Mouse (Mus musculus) erythroblast, embryonic 14.5 days (primary cell): ENCODE measurements around the gene Ube2d2b. TPM values are rescaled to one million over a fixed set of nuclear protein-coding genes. Genes with fewer than 3 reads are reported as not detected.

ENCODE experiments used
- H3K27me3 ChIP-seq: 2 replicates; pipeline ENCODE4 v1.6.1; 2012; ENCODE audit warnings: inconsistent platforms; ENCODE audit not compliant: control insufficient read depth
- H3K36me3 ChIP-seq: 2 replicates; pipeline ENCODE4 v1.6.1; 2012; ENCODE audit warnings: mild to moderate bottlenecking, inconsistent platforms; ENCODE audit not compliant: control insufficient read depth
- H3K4me1 ChIP-seq: 2 replicates; pipeline ENCODE4 v1.6.1; 2012; ENCODE audit warnings: inconsistent platforms; ENCODE audit not compliant: control insufficient read depth
- H3K4me3 ChIP-seq: replicated peaks from 2 replicates; pipeline ENCODE3; 2012; ENCODE audit warnings: moderate library complexity, mild to moderate bottlenecking, inconsistent platforms
- H3K9me3 ChIP-seq: 2 replicates; pipeline ENCODE4 v1.6.1; 2012; ENCODE audit warnings: low read length, inconsistent platforms, mixed read lengths; ENCODE audit not compliant: control insufficient read depth
- GATA1 ChIP-seq: IDR thresholded peaks from 2 replicates; pipeline ENCODE4 v1.6.1; 2012; ENCODE audit warnings: low read length, inconsistent platforms, mixed read lengths
- TAL1 ChIP-seq: IDR thresholded peaks from 3 replicates; pipeline ENCODE4 v1.6.1; 2012; ENCODE audit warnings: low read length, inconsistent platforms, mixed read lengths
- polyA plus RNA-seq: library from polyadenylated mRNA; stranded (reverse); fragments of >175 nt; gene quantifications from 2 replicates; pipeline ENCODE4 v1.2.3, GENCODE M21; 2012

Ube2d2b gene
- polyA plus RNA-seq: not detected in 2 replicates

DNA sequence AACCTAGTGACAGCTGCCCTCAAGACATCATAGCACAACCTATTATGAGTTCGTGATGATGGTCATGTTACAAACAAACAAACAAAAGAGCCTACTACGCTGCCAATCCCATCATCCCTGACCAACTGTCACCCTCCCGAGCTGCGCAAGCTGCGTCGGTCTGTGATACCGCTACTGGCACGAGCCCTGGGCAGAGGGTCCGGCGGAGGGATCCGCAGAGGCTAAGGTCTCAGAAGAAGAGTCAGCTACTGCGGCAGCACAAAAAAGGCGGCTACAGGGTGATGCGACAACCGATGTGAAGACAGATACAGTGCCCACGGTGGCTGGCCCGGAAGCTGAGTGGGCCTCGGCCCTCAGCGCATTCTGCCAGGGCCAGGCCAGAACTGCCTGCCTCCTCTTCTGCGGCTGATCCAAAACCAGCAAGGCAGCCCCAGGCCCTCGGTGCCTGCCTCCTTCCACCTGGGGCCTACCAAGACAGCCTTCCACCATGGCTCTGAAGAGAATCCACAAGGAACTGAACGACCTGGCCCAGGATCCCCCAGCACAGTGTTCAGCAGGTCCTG, at the start of gene Ube2d2b:
TSS of gene Ube2d2b (plus strand) at position 102 of the 563 bp plus-strand sequence.
- peaks cover 2% of the 10 kb centered on the region; the same call in 1 of the 2 replicates for H3K9me3 ChIP-seq
- H3K27me3 ChIP-seq: no peaks in the 10 kb centered on the region
- H3K4me3 ChIP-seq: no peak within 1 kb of the TSS
- H3K4me1 ChIP-seq: peaks cover 13% of the 10 kb centered on the region
- TF ChIP-seq GATA1 (no peak), TAL1 (no peak)
- peaks cover 65% of the 10 kb centered on the region for H3K36me3 ChIP-seq

DNA sequence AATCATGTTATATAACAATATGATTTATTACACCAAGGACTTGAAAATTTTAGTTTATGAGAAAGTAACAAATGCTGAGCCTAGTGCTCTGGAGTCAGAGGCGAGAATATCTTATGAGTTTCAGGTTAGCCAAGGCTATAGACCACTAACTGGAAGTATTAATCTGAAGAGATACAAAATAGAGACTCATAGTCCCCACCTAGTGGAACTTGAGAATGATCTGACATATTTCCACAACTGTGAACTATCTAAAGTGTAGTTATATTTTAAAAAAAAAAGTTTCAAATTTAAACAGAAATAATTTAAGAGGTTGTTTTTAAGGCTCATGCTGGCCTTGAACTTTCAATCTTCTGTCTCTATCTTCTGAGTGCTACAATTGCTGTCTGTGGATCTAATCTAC, 47.5 kb upstream of the Ube2d2b start:
- Histone ChIP-seq H3K9me3 (no peaks in the 10 kb centered on the region), H3K4me3 (no peak overlapping the region)

DNA sequence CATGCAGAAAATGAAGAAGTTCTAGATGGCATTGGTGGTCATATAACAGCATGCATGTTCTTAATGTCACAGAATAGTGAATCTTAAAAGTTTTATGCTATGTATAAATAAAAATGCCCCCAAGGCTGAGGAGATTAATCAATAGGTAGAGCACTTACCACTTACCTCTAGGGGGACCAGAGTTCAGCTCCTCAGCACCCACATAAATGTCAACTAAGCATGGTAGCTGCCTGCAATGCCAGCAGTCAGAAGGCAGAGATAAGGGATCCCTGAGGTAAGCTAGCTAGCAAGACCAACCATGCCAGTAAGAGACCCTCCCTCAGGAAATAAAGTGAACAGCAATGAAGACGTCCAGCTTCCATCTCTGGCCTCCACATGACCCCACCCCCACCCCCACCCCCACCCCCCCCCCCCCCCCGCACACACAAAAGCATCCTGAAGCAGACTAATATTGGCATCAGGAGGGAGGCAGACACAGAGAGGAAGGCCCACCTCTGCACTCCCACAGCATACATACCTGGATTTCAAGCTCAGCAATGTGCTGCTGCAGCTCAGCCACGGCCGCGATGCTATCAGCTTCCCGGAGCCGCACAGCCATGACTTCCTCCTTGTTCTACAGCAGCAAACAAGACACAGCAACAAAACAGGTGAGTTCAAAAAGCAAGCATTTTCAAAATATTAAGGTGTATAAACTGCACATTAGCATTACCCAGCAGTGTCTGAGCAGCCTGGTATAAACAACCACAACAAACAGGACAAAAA, 42.0 kb upstream of the Ube2d2b start:
- Histone ChIP-seq H3K4me1 (peaks cover 7% of the 10 kb centered on the region), H3K36me3 (peaks cover 93% of the 10 kb centered on the region), H3K9me3 (no peaks in the 10 kb centered on the region), H3K4me3 (no peak overlapping the region), H3K27me3 (no peaks in the 10 kb centered on the region)
- TF ChIP-seq TAL1 (no peak), GATA1 (no peak)

More for the DNA sequence above, 47.5 kb upstream of the Ube2d2b start:
- peaks cover 99% of the 10 kb centered on the region for H3K36me3 ChIP-seq
- no peaks in the 10 kb centered on the region for H3K4me1 ChIP-seq
- TF ChIP-seq TAL1 (no peak), GATA1 (no peak)
- H3K27me3 ChIP-seq: no peaks in the 10 kb centered on the region

DNA sequence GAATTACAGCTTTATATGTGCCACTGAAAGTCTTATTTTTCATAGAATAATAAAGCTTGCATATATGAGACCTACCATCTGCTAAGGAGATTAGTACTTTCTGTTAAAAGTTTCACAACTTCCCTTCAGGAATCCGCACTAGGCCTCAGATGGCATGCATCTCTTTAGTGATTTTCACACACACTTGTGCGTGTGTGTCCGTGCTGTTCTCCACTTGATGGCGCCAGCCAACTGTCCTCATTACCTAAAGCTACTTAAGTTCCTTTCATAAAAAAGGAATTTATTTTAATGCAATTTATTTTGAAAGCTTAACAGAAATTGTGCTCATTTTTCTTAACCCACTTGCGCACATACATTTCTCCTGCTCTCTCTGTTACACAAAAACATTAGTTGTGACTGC, 40.4 kb upstream of the Ube2d2b start:
- no peaks in the 10 kb centered on the region for H3K9me3 ChIP-seq
- no peaks in the 10 kb centered on the region for H3K27me3 ChIP-seq
- no peak overlapping the region for H3K4me3 ChIP-seq
- peaks cover 14% of the 10 kb centered on the region for H3K4me1 ChIP-seq
- TF ChIP-seq TAL1: no peak
- no peak for TF ChIP-seq GATA1
- peaks cover 93% of the 10 kb centered on the region for H3K36me3 ChIP-seq

DNA sequence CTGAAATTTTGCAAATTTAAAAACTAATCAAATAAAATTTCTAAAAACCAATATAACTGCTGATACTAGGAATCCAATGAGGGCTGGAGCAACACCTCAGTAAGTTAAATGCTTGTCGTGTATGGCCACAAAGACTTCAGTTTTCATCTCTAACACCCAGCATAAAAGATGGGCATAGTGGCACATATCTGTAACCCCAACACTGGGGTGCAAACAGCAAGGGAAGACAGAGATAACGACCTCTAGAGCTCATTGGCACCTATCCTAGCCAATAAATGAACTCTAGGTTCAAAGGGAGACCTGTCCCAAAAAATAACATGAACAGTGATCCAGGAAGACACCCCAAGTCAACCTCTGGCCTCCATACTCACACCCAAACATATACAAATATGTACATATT, 37.9 kb upstream of the Ube2d2b start:
- H3K36me3 ChIP-seq: peaks cover 94% of the 10 kb centered on the region
- H3K4me3 ChIP-seq: no peak overlapping the region
- H3K9me3 ChIP-seq: no peaks in the 10 kb centered on the region
- H3K4me1 ChIP-seq: peaks cover 14% of the 10 kb centered on the region
- no peaks in the 10 kb centered on the region for H3K27me3 ChIP-seq
- no peak for TF ChIP-seq TAL1
- no peak for TF ChIP-seq GATA1

DNA sequence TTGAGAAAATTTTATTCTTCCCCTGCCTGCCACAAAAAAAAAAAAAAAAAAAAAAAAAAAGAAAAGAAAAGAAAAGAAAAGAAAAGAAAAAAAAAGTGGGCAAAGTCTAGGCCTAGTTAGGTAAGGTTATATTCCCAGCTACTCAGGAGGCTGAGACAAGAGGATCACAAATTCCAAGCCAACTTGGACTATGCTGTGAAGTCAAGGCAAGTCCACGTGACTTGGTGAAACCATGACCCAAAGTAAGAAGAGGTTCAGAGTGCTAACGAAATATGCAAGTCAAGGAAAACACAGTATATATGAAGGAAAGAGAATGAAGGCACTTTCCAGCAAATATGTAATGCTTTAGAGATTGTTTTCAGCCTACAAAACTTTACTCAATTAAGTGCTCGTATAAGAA, 37.4 kb upstream of the Ube2d2b start:
- Histone ChIP-seq H3K27me3 (no peaks in the 10 kb centered on the region), H3K4me3 (no peak overlapping the region), H3K9me3 (no peaks in the 10 kb centered on the region), H3K36me3 (peaks cover 93% of the 10 kb centered on the region), H3K4me1 (peaks cover 14% of the 10 kb centered on the region)
- TF ChIP-seq GATA1 (no peak), TAL1 (no peak)

DNA sequence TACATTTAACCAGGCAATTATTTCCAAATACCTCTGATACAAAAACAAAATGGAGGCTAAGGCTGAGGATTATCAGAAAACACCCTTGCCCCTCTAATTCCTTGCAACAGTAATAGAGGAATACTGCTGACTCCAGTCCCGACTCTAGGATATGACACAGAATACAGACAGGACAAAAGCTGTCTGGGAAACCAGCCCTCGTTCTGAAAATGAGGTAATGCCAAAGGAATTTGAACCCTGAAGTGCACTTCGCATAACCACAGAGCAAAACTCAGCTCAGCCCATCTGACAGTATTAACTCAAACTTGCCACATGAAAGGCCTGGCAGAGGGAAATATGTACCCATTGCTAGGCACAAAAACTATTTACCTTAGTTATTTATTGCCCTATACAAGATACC, 36.6 kb upstream of the Ube2d2b start:
- Histone ChIP-seq H3K4me3 (no peak overlapping the region), H3K9me3 (no peaks in the 10 kb centered on the region), H3K27me3 (no peaks in the 10 kb centered on the region), H3K36me3 (peaks cover 93% of the 10 kb centered on the region), H3K4me1 (peaks cover 14% of the 10 kb centered on the region)
- TF ChIP-seq TAL1: no peak
- no peak for TF ChIP-seq GATA1

DNA sequence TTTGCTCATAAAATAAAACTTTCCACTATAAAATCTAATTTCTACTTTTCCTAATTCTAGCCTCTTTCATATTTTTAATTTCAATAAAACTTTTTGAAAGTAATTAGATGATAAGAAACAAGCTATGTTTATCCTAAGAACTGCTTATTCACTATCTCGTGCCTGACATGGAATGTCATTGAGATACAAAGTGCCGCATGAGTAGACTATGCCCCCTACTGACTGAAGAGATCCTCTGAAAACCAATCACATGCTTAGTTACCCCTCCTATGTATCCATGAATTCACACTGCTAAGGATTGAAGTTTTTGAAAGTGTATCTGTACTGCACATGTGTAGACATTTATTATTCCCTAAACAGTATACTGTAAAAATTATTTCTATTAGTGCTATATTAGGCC, 36.0 kb upstream of the Ube2d2b start:
- no peaks in the 10 kb centered on the region for H3K27me3 ChIP-seq
- H3K9me3 ChIP-seq: no peaks in the 10 kb centered on the region
- H3K36me3 ChIP-seq: peaks cover 93% of the 10 kb centered on the region
- no peak for TF ChIP-seq TAL1
- TF ChIP-seq GATA1: no peak
- H3K4me1 ChIP-seq: peaks cover 14% of the 10 kb centered on the region
- no peak overlapping the region for H3K4me3 ChIP-seq

DNA sequence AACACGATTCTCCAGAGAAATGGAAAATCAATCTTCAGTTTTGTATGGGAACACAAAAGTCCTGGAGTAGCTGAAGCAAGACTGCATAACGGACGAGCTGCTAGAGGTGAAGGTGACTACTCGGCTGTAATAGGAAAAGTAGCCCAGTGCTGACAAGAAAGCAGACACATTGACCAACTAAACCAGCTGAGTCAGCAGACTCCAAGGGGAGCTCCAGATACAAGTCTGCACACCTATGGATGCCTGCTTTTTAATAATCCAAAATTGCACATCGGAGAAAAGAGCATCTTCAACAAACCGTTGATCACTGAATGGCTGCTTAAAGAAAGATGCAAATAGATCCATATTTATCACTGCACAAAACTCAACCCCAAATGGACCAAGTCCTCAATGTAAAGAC, 31.6 kb upstream of the Ube2d2b start:
- H3K9me3 ChIP-seq: no peaks in the 10 kb centered on the region
- TF ChIP-seq GATA1 (no peak), TAL1 (no peak)
- no peak overlapping the region for H3K4me3 ChIP-seq
- H3K4me1 ChIP-seq: peaks cover 3% of the 10 kb centered on the region
- peaks cover 98% of the 10 kb centered on the region for H3K36me3 ChIP-seq
- no peaks in the 10 kb centered on the region for H3K27me3 ChIP-seq

DNA sequence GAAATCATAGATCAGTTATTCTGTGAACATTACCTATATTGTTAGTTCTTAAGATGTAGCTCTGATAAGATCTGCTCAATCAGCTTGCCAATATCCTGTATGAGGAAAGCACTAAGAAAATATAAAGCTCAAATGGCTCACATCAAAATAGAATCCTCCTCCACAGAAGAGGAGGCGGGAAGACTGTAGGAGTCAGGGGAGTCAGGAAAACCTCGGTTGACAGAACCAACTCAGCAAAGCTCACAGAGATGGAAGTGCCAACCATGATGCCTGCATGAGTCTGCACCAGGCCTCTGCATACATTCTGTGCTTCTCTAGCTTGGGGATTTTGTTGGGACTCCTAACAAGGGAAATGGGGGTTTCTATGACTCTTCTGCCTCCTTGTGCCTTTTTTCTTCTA, 28.7 kb upstream of the Ube2d2b start:
- TF ChIP-seq TAL1: no peak
- no peak for TF ChIP-seq GATA1
- H3K4me3 ChIP-seq: no peak overlapping the region

More for the DNA sequence above, 28.7 kb upstream of the Ube2d2b start:
- Histone ChIP-seq H3K27me3 (no peaks in the 10 kb centered on the region), H3K9me3 (no peaks in the 10 kb centered on the region), H3K4me1 (no peaks in the 10 kb centered on the region), H3K36me3 (peaks cover 95% of the 10 kb centered on the region)
